Mouse (Mus musculus) neural tube, embryonic 13.5 days (tissue): ENCODE results near the gene Tmem59. TPM values are rescaled to one million over a fixed set of nuclear protein-coding genes. Genes with fewer than 3 reads are reported as not detected.

ENCODE experiments used
- ATAC-seq: fragments of 200-750 bp; cut with Nextera tagmentation; 2 replicates; pipeline ENCODE4 v1.8.0; 2017; ENCODE audit warnings: low read depth, mild to moderate bottlenecking, moderate TSS enrichment, moderate library complexity
- H3K27ac ChIP-seq: fragments of 300-500 bp; sonication (generic); replicated peaks from 2 replicates; pipeline ENCODE4 v1.5.1; 2015; ENCODE audit warnings: moderate library complexity, mild to moderate bottlenecking, inconsistent platforms
- H3K27me3 ChIP-seq: fragments of 300-500 bp; sonication (generic); 2 replicates; pipeline ENCODE4 v1.6.1; 2015; ENCODE audit warnings: mild to moderate bottlenecking, inconsistent platforms
- H3K36me3 ChIP-seq: fragments of 300-500 bp; sonication (generic); 2 replicates; pipeline ENCODE4 v1.6.1; 2015; ENCODE audit warnings: mild to moderate bottlenecking, inconsistent platforms
- H3K4me1 ChIP-seq: fragments of 300-500 bp; sonication (generic); replicated peaks from 2 replicates; pipeline ENCODE4 v1.6.1; 2015; ENCODE audit warnings: inconsistent platforms
- H3K4me2 ChIP-seq: fragments of 300-500 bp; sonication (generic); 2 replicates; pipeline ENCODE4 v1.6.1; 2015; ENCODE audit warnings: inconsistent platforms, mild to moderate bottlenecking, moderate library complexity
- H3K4me3 ChIP-seq: fragments of 300-500 bp; sonication (generic); 2 replicates; pipeline ENCODE4 v1.5.1; 2015; ENCODE audit warnings: mild to moderate bottlenecking, inconsistent platforms
- H3K9ac ChIP-seq: fragments of 300-500 bp; sonication (generic); 2 replicates; pipeline ENCODE4 v1.6.1; 2015; ENCODE audit warnings: moderate library complexity, mild to moderate bottlenecking, inconsistent platforms
- H3K9me3 ChIP-seq: fragments of 300-500 bp; sonication (generic); 2 replicates; pipeline ENCODE4 v1.6.1; 2016; ENCODE audit warnings: inconsistent platforms
- whole genome bisulfite sequencing: fragments of 180-500 bp; shearing (Covaris S2); methylation state at CpG from one replicate; pipeline ENCODE4 v1.1.7; 2015; 5-methylcytosine and 5-hydroxymethylcytosine counted together
- polyA plus RNA-seq: library from polyadenylated mRNA; unstranded; fragments of >200 nt; fragmentation: Nextera tagmentation; extraction: Ambion mirVana; gene quantifications from 2 replicates; pipeline ENCODE4 v1.2.1, GENCODE M21; 2015

The Tmem59 gene
- polyA plus RNA-seq, 1 experiment from 2014 or later = 449 TPM

- no peaks in the 10 kb centered on the region; the same call in 1 of the 2 replicates for H3K4me1 ChIP-seq
- no peak overlapping the region for H3K4me3 ChIP-seq
- no peak for ATAC-seq
- no peak overlapping the region for H3K27ac ChIP-seq
- no peaks in the 10 kb centered on the region for H3K27me3 ChIP-seq
- no peak overlapping the region for H3K9ac ChIP-seq
- no peak overlapping the region for H3K4me2 ChIP-seq
- 72% methylated on average over 12 of the region's 12 CpGs for WGBS
- H3K9me3 ChIP-seq = no peaks in the 10 kb centered on the region
- peaks cover 12% of the 10 kb centered on the region for H3K36me3 ChIP-seq
These were observed 35.2 kb downstream of the Tmem59 start for GRCm38 (mm10) chr4:107213279-107214011.

GRCm38 (mm10) chr4:107217574-107217973 lies 39.4 kb downstream of the Tmem59 start:
- Histone ChIP-seq H3K4me3 (no peak overlapping the region), H3K27ac (no peak overlapping the region), H3K36me3 (no peaks in the 10 kb centered on the region), H3K9ac (no peak overlapping the region), H3K27me3 (no peaks in the 10 kb centered on the region), H3K9me3 (no peaks in the 10 kb centered on the region), H3K4me1 (no peaks in the 10 kb centered on the region; the same call in 1 of the 2 replicates), H3K4me2 (no peak overlapping the region)
- 88% methylated on average over 9 of the region's 9 CpGs for WGBS
- ATAC-seq = no peak

- 89% methylated on average over 5 of the region's 5 CpGs for WGBS
These were observed 43.3 kb downstream of the Tmem59 start for GRCm38 (mm10) chr4:107221524-107221923.

GRCm38 (mm10) chr4:107223225-107224204 lies 45.3 kb downstream of the Tmem59 start:
- no peak overlapping the region for H3K4me3 ChIP-seq
- no peaks in the 10 kb centered on the region for H3K36me3 ChIP-seq
- WGBS = 84% methylated on average over 11 of the region's 11 CpGs
- no peak overlapping the region for H3K27ac ChIP-seq
- H3K9ac ChIP-seq = no peak overlapping the region
- no peaks in the 10 kb centered on the region for H3K9me3 ChIP-seq
- no peak overlapping the region for H3K4me2 ChIP-seq
- no peaks in the 10 kb centered on the region for H3K4me1 ChIP-seq
- ATAC-seq = no peak
- H3K27me3 ChIP-seq = no peaks in the 10 kb centered on the region

More at GRCm38 (mm10) chr4:107221524-107221923, 43.3 kb downstream of the Tmem59 start:
- no peaks in the 10 kb centered on the region for H3K36me3 ChIP-seq
- H3K4me2 ChIP-seq = no peak overlapping the region
- H3K27ac ChIP-seq = no peak overlapping the region
- ATAC-seq = no peak
- H3K4me3 ChIP-seq = no peak overlapping the region
- H3K27me3 ChIP-seq = no peaks in the 10 kb centered on the region
- H3K9me3 ChIP-seq = no peaks in the 10 kb centered on the region
- H3K9ac ChIP-seq = no peak overlapping the region
- no peaks in the 10 kb centered on the region for H3K4me1 ChIP-seq

- Histone ChIP-seq H3K27ac (no peak overlapping the region), H3K4me3 (no peak overlapping the region), H3K36me3 (peaks cover 7% of the 10 kb centered on the region), H3K27me3 (no peaks in the 10 kb centered on the region), H3K4me2 (no peak overlapping the region), H3K9ac (no peak overlapping the region), H3K4me1 (no peaks in the 10 kb centered on the region), H3K9me3 (no peaks in the 10 kb centered on the region)
- ATAC-seq = no peak
- 94% methylated on average over 2 of the region's 2 CpGs for WGBS
These were observed 48.1 kb downstream of the Tmem59 start for GRCm38 (mm10) chr4:107226313-107226712.

- no peak overlapping the region for H3K9ac ChIP-seq
- H3K9me3 ChIP-seq = no peaks in the 10 kb centered on the region
- H3K36me3 ChIP-seq = peaks cover 56% of the 10 kb centered on the region
- H3K4me2 ChIP-seq = no peak overlapping the region
- 52% methylated on average over 3 of the region's 3 CpGs for WGBS
- no peak for ATAC-seq
- no peaks in the 10 kb centered on the region for H3K27me3 ChIP-seq
- H3K4me3 ChIP-seq = no peak overlapping the region
- no peaks in the 10 kb centered on the region for H3K4me1 ChIP-seq
- H3K27ac ChIP-seq = no peak overlapping the region
These were observed 54.0 kb downstream of the Tmem59 start for GRCm38 (mm10) chr4:107232219-107232618.

- WGBS = 94% methylated on average over 2 of the region's 2 CpGs
- H3K27me3 ChIP-seq = no peaks in the 10 kb centered on the region
- H3K36me3 ChIP-seq = peaks cover 93% of the 10 kb centered on the region
These were observed 60.1 kb downstream of the Tmem59 start for GRCm38 (mm10) chr4:107238253-107238652.

GRCm38 (mm10) chr4:107240196-107240595 lies 62.0 kb downstream of the Tmem59 start:
- ATAC-seq = no peak
- no peak overlapping the region for H3K9ac ChIP-seq

More at GRCm38 (mm10) chr4:107238253-107238652, 60.1 kb downstream of the Tmem59 start:
- Histone ChIP-seq H3K4me3 (no peak overlapping the region), H3K4me2 (no peak overlapping the region), H3K9ac (no peak overlapping the region), H3K9me3 (no peaks in the 10 kb centered on the region), H3K27ac (no peak overlapping the region), H3K4me1 (no peaks in the 10 kb centered on the region)
- ATAC-seq = no peak

GRCm38 (mm10) chr4:107243365-107244333 lies 65.5 kb downstream of the Tmem59 start:
- H3K4me1 ChIP-seq = peaks cover 23% of the 10 kb centered on the region
- H3K4me3 ChIP-seq = no peak overlapping the region
- H3K9me3 ChIP-seq = no peaks in the 10 kb centered on the region
- peaks cover 52% of the 10 kb centered on the region for H3K36me3 ChIP-seq
- H3K4me2 ChIP-seq = no peak overlapping the region
- H3K27me3 ChIP-seq = no peaks in the 10 kb centered on the region
- 68% methylated on average over 6 of the region's 6 CpGs for WGBS
- H3K27ac ChIP-seq = peak overlapping the region; percentile 70
- no peak overlapping the region for H3K9ac ChIP-seq
- ATAC-seq = no peak

More at GRCm38 (mm10) chr4:107240196-107240595, 62.0 kb downstream of the Tmem59 start:
- Histone ChIP-seq H3K36me3 (peaks cover 74% of the 10 kb centered on the region), H3K4me1 (peaks cover 12% of the 10 kb centered on the region), H3K4me2 (no peak overlapping the region), H3K27me3 (no peaks in the 10 kb centered on the region), H3K4me3 (no peak overlapping the region), H3K27ac (no peak overlapping the region), H3K9me3 (no peaks in the 10 kb centered on the region)
- WGBS = 97% methylated on average over 6 of the region's 6 CpGs

- ATAC-seq = no peak
- no peak overlapping the region for H3K4me3 ChIP-seq
- no peak overlapping the region for H3K4me2 ChIP-seq
- 72% methylated on average over 2 of the region's 2 CpGs for WGBS
- H3K27ac ChIP-seq = no peak overlapping the region
- no peak overlapping the region for H3K9ac ChIP-seq
- no peaks in the 10 kb centered on the region for H3K27me3 ChIP-seq
- peaks cover 40% of the 10 kb centered on the region for H3K4me1 ChIP-seq
- no peaks in the 10 kb centered on the region for H3K9me3 ChIP-seq
- peaks cover 34% of the 10 kb centered on the region for H3K36me3 ChIP-seq
These were observed 67.2 kb downstream of the Tmem59 start for GRCm38 (mm10) chr4:107245368-107245767.

GRCm38 (mm10) chr4:107246040-107246439 lies 67.8 kb downstream of the Tmem59 start:
- Histone ChIP-seq H3K36me3 (peaks cover 28% of the 10 kb centered on the region), H3K4me3 (no peak overlapping the region), H3K27ac (no peak overlapping the region), H3K9me3 (no peaks in the 10 kb centered on the region), H3K27me3 (no peaks in the 10 kb centered on the region), H3K9ac (no peak overlapping the region), H3K4me2 (no peak overlapping the region), H3K4me1 (peaks cover 45% of the 10 kb centered on the region)
- WGBS = 87% methylated on average over 1 of the region's 1 CpGs
- no peak for ATAC-seq
